Mouse (Mus musculus) urinary bladder, postnatal 36 days (tissue): Measurements from ENCODE around the gene Ugt1a9.

Experiments used
- DNase-seq, 2 experiments: peaks; one replicate each; pipeline ENCODE4 v3.0.0; 2022; ENCODE audit warnings: low spot score in 2 of 2, mixed read lengths in 1 of 2

Ugt1a9 gene

GRCm38 (mm10) chr1:88235046-88235893, 164.7 kb downstream of the Ugt1a9 start:
- no peak for DNase-seq

- DNase-seq = no peak
Observed at GRCm38 (mm10) chr1:88235894-88236415, 165.4 kb downstream of the Ugt1a9 start.

GRCm38 (mm10) chr1:88237311-88237710, 166.7 kb downstream of the Ugt1a9 start:
- DNase-seq = no peak

- no peak for DNase-seq
Observed at GRCm38 (mm10) chr1:88238771-88239170, 168.2 kb downstream of the Ugt1a9 start.

- DNase-seq = no peak
Observed at GRCm38 (mm10) chr1:88240072-88240471, 169.5 kb downstream of the Ugt1a9 start.

GRCm38 (mm10) chr1:88240579-88240978, 170.0 kb downstream of the Ugt1a9 start:
- no peak for DNase-seq

GRCm38 (mm10) chr1:88243861-88244260, 173.3 kb downstream of the Ugt1a9 start:
- DNase-seq = no peak

GRCm38 (mm10) chr1:88245881-88246280, 175.3 kb downstream of the Ugt1a9 start:
- no peak for DNase-seq

GRCm38 (mm10) chr1:88246386-88246785, 175.8 kb downstream of the Ugt1a9 start:
- DNase-seq = no peak

- DNase-seq = no peak
Observed at GRCm38 (mm10) chr1:88247660-88248059, 177.1 kb downstream of the Ugt1a9 start.

GRCm38 (mm10) chr1:88248658-88249057, 178.1 kb downstream of the Ugt1a9 start:
- no peak for DNase-seq

- DNase-seq = no peak
Observed at GRCm38 (mm10) chr1:88249596-88249995, 179.0 kb downstream of the Ugt1a9 start.

GRCm38 (mm10) chr1:88250023-88250422, 179.4 kb downstream of the Ugt1a9 start:
- no peak for DNase-seq

- DNase-seq = no peak
Observed at GRCm38 (mm10) chr1:88253106-88253505, 182.5 kb downstream of the Ugt1a9 start.

GRCm38 (mm10) chr1:88253540-88253939, 182.9 kb downstream of the Ugt1a9 start:
- no peak for DNase-seq

GRCm38 (mm10) chr1:88254793-88255465, 184.3 kb downstream of the Ugt1a9 start:
- no peak for DNase-seq

GRCm38 (mm10) chr1:88255466-88255857, 184.9 kb downstream of the Ugt1a9 start:
- DNase-seq = no peak

- DNase-seq = no peak
Observed at GRCm38 (mm10) chr1:88255989-88256754, 185.6 kb downstream of the Ugt1a9 start.

- DNase-seq = no peak
Observed at GRCm38 (mm10) chr1:88256886-88257663, 186.5 kb downstream of the Ugt1a9 start.

GRCm38 (mm10) chr1:88257681-88258080, 187.1 kb downstream of the Ugt1a9 start:
- no peak for DNase-seq

- no peak for DNase-seq
Observed at GRCm38 (mm10) chr1:88258361-88258760, 187.8 kb downstream of the Ugt1a9 start.
